Comparison of ENCODE assay signal across 23 mouse cellular contexts in genomic region chr14:59506139-59506538, GRCm38 (mm10).
A peak's percentile ranks its signal among the peaks of the same experiment; 100 is the strongest.
DNase-seq lines count a peak whose midpoint lies in the region; ATAC-seq and TF ChIP-seq lines count a peak whose summit lies in the region.
"Had no signal": no experiment of that assay in that cellular context is flagged by ENCODE, and none has a peak within 500 bp of the region (broad histone marks: within the 10 kb centered on the region; RNA-seq: fewer than 3 reads in every experiment).

No protein-coding gene starts in this region.

- no peak overlapping the region for H3K27ac ChIP-seq in liver, adult 2 months (replicated peaks; ENCODE audit: insufficient read depth, low read depth, low read length)
- no peak overlapping the region for H3K27ac ChIP-seq in liver, embryonic 11.5 days (ENCODE audit: low read depth, low read length)
- H3K27ac ChIP-seq: embryonic facial prominence, embryonic 10.5 days; embryonic facial prominence, embryonic 12.5 days; forebrain, embryonic 13.5 days; forebrain, embryonic 15.5 days had no signal

- no peaks in the 10 kb centered on the region for H3K9me3 ChIP-seq in liver, embryonic 11.5 days (ENCODE audit: control insufficient read depth, low read length)
- H3K9me3 ChIP-seq: embryonic facial prominence, embryonic 10.5 days; embryonic facial prominence, embryonic 12.5 days; forebrain, embryonic 13.5 days; forebrain, embryonic 15.5 days; G1E had no signal

- peaks cover 6% of the 10 kb centered on the region; the same call in 1 of the 2 replicates for H3K4me1 ChIP-seq in liver, adult 2 months (ENCODE audit: control insufficient read depth, insufficient read depth, low read length)
- H3K4me1 ChIP-seq in liver, embryonic 11.5 days (replicated peaks; ENCODE audit: control insufficient read depth, insufficient read depth, low read length): no peaks in the 10 kb centered on the region
- H3K4me1 ChIP-seq: embryonic facial prominence, embryonic 10.5 days; embryonic facial prominence, embryonic 12.5 days; forebrain, embryonic 13.5 days; forebrain, embryonic 15.5 days had no signal

- ATAC-seq in liver, embryonic 11.5 days (replicated peaks; ENCODE audit: low FRiP score): no peak
- peak; percentile 63 for ATAC-seq in CD4-positive, CD25-positive, alpha-beta regulatory T cell, adult 4 months
- ATAC-seq in activated CD4-positive, CD25-positive, alpha-beta regulatory T cell, adult 4 months: peak; percentile 66
- peak; percentile 41 for ATAC-seq in inflammation-experienced regulatory T-cells, adult 6 months
- ATAC-seq: forebrain, embryonic 13.5 days; forebrain, embryonic 15.5 days; forebrain, postnatal 0 days; Patski had no signal

- no peaks in the 10 kb centered on the region for H3K27me3 ChIP-seq in liver, adult 2 months (ENCODE audit: control insufficient read depth, insufficient read depth, low read length)
- H3K27me3 ChIP-seq in liver, embryonic 11.5 days (replicated peaks; ENCODE audit: control insufficient read depth, insufficient read depth, low read length): no peaks in the 10 kb centered on the region
- H3K27me3 ChIP-seq: CH12.LX; embryonic facial prominence, embryonic 12.5 days; forebrain, embryonic 13.5 days; forebrain, embryonic 15.5 days; Patski had no signal

- 28% methylated on average over 4 of the region's 4 CpGs for WGBS in liver, adult 2 months
- 84% methylated on average over 4 of the region's 4 CpGs for WGBS in liver, embryonic 11.5 days

- no peak overlapping the region for H3K4me2 ChIP-seq in liver, embryonic 11.5 days
- H3K4me2 ChIP-seq: embryonic facial prominence, embryonic 12.5 days; forebrain, embryonic 13.5 days; forebrain, embryonic 15.5 days had no signal

- no peak overlapping the region for H3K4me3 ChIP-seq in liver, adult 2 months (ENCODE audit: insufficient read depth, low read depth, low read length)
- no peak overlapping the region for H3K4me3 ChIP-seq in liver, embryonic 11.5 days (ENCODE audit: low read depth, low read length)
- H3K4me3 ChIP-seq: embryonic facial prominence, embryonic 10.5 days; embryonic facial prominence, embryonic 12.5 days; forebrain, embryonic 13.5 days; forebrain, embryonic 15.5 days had no signal

- H3K79me2 ChIP-seq in liver, adult 2 months (ENCODE audit: control insufficient read depth, insufficient read depth, low read length): no peaks in the 10 kb centered on the region

- no peak overlapping the region for H3K9ac ChIP-seq in liver, adult 2 months (ENCODE audit: low read depth, low read length)
- no peak overlapping the region for H3K9ac ChIP-seq in liver, embryonic 11.5 days (ENCODE audit: low read depth, low read length)
- H3K9ac ChIP-seq: embryonic facial prominence, embryonic 12.5 days; forebrain, embryonic 13.5 days; forebrain, embryonic 15.5 days; forebrain, postnatal 0 days had no signal

- H3K36me3 ChIP-seq in liver, adult 2 months (ENCODE audit: control insufficient read depth, insufficient read depth, low read length): peaks cover 22% of the 10 kb centered on the region
- H3K36me3 ChIP-seq in liver, embryonic 11.5 days (ENCODE audit: control insufficient read depth, insufficient read depth, low read length): no peaks in the 10 kb centered on the region
- H3K36me3 ChIP-seq: embryonic facial prominence, embryonic 10.5 days; forebrain, embryonic 15.5 days had no signal

- TF ChIP-seq POLR2A in liver, adult 2 months (IDR thresholded peaks at IDR 0.05; ENCODE audit: extremely low read depth, insufficient read depth, low read length): no peak

- DNase-seq in liver, adult 2 months (ENCODE audit: extremely low read depth, low read depth, low spot score): peak; percentile 55
- DNase-seq in liver, embryonic 11.5 days (ENCODE audit: low spot score): no peak
- DNase-seq in lung, adult 18-20 months: no peak
- no peak for DNase-seq in layer of hippocampus, postnatal 14 days (ENCODE audit: low spot score in 2 of 2)
- DNase-seq: adrenal gland, adult 2 months; adrenal gland, postnatal 10 days; adrenal gland, postnatal 25 days; cerebellum, adult 11-12 months; cerebellum, adult 2 months; cerebellum, adult 9-10 months; cerebellum, postnatal 10 days; cerebellum, postnatal 25 days; forebrain, postnatal 0 days had no signal

- TF ChIP-seq CTCF in liver, adult 2 months (IDR thresholded peaks at IDR 0.05; ENCODE audit: low read depth, low read length): no peak
